Mouse (Mus musculus): Measurements from ENCODE around the gene Mtmr4.

The Mtmr4 gene

GRCm38 (mm10) chr11:87616790-87617474 lies 25.0 kb downstream of the Mtmr4 start, which contains the start of gene Hsf5:
Gene Hsf5, plus strand, starts transcription at chr11:87617164.
- DNase-seq = peak; percentile 2

GRCm38 (mm10) chr11:87617606-87618005 lies 25.6 kb downstream of the Mtmr4 start:
- DNase-seq = peak; percentile 2

GRCm38 (mm10) chr11:87623160-87623559 lies 31.2 kb downstream of the Mtmr4 start:
- DNase-seq = no peak

- DNase-seq = peak; percentile 35
These were observed 37.9 kb downstream of the Mtmr4 start for GRCm38 (mm10) chr11:87629859-87630258.

- no peak for DNase-seq
These were observed 46.8 kb downstream of the Mtmr4 start for GRCm38 (mm10) chr11:87638793-87639192.

GRCm38 (mm10) chr11:87639206-87639605 lies 47.2 kb downstream of the Mtmr4 start:
- peak; percentile 77 for DNase-seq

- no peak for DNase-seq
These were observed 50.9 kb downstream of the Mtmr4 start for GRCm38 (mm10) chr11:87642865-87643264.

- DNase-seq = no peak
These were observed 62.7 kb downstream of the Mtmr4 start for GRCm38 (mm10) chr11:87654693-87655092.

- no peak for DNase-seq
These were observed 67.3 kb downstream of the Mtmr4 start for GRCm38 (mm10) chr11:87659216-87659615.

- peak; percentile 93 for DNase-seq
These were observed 70.4 kb downstream of the Mtmr4 start, which contains the start of gene Rnf43 for GRCm38 (mm10) chr11:87662407-87662806. Gene Rnf43, plus strand, starts transcription at chr11:87662722.

- DNase-seq = peak; percentile 34
These were observed 70.9 kb downstream of the Mtmr4 start for GRCm38 (mm10) chr11:87662822-87663221.

- no peak for DNase-seq
These were observed 72.0 kb downstream of the Mtmr4 start for GRCm38 (mm10) chr11:87663948-87664347.

- peak; percentile 28 for DNase-seq
These were observed 72.6 kb downstream of the Mtmr4 start for GRCm38 (mm10) chr11:87664521-87664920.

GRCm38 (mm10) chr11:87665224-87665623 lies 73.3 kb downstream of the Mtmr4 start:
- no peak for DNase-seq

- DNase-seq = no peak
These were observed 73.7 kb downstream of the Mtmr4 start for GRCm38 (mm10) chr11:87665658-87666057.

All from kidney, adult 18-20 months (tissue).